Mouse (Mus musculus) left cerebral cortex, adult 9 months (tissue): Measurements from ENCODE around the gene Otulinl.

Experiments used
- DNase-seq, 2 experiments: peaks; one replicate each; pipeline ENCODE4 v3.0.0; 2022; ENCODE audit warnings: low spot score in 2 of 2

Otulinl gene

GRCm38 (mm10) chr15:27680997-27681396 lies 382 bp downstream of the Otulinl start:
- DNase-seq: no peak

- DNase-seq: no peak
Observed at GRCm38 (mm10) chr15:27678511-27678910, 2.9 kb downstream of the Otulinl start.

- no peak for DNase-seq
Observed at GRCm38 (mm10) chr15:27677801-27678200, 3.6 kb downstream of the Otulinl start.

- DNase-seq: no peak
Observed at GRCm38 (mm10) chr15:27676211-27676610, 5.2 kb downstream of the Otulinl start.

GRCm38 (mm10) chr15:27675122-27675521 lies 6.3 kb downstream of the Otulinl start:
- no peak for DNase-seq

GRCm38 (mm10) chr15:27674041-27674440 lies 7.3 kb downstream of the Otulinl start:
- no peak for DNase-seq

- no peak for DNase-seq
Observed at GRCm38 (mm10) chr15:27673151-27673550, 8.2 kb downstream of the Otulinl start.

GRCm38 (mm10) chr15:27672259-27672658 lies 9.1 kb downstream of the Otulinl start:
- DNase-seq: no peak

- DNase-seq: no peak
Observed at GRCm38 (mm10) chr15:27671612-27672245, 9.7 kb downstream of the Otulinl start.

- DNase-seq: no peak
Observed at GRCm38 (mm10) chr15:27670708-27671107, 10.7 kb downstream of the Otulinl start.

- DNase-seq: no peak
Observed at GRCm38 (mm10) chr15:27669931-27670411, 11.4 kb downstream of the Otulinl start.

- DNase-seq: peak; percentile 65 to 74
Observed at GRCm38 (mm10) chr15:27669276-27669675, 12.1 kb downstream of the Otulinl start.

- DNase-seq: no peak
Observed at GRCm38 (mm10) chr15:27668557-27668956, 12.8 kb downstream of the Otulinl start.

- DNase-seq: no peak
Observed at GRCm38 (mm10) chr15:27668001-27668461, 13.3 kb downstream of the Otulinl start.

- no peak for DNase-seq
Observed at GRCm38 (mm10) chr15:27666911-27667539, 14.4 kb downstream of the Otulinl start.

GRCm38 (mm10) chr15:27665392-27665911 lies 15.9 kb downstream of the Otulinl start:
- DNase-seq: no peak

GRCm38 (mm10) chr15:27664126-27664525 lies 17.3 kb downstream of the Otulinl start:
- DNase-seq: no peak

GRCm38 (mm10) chr15:27662699-27663098 lies 18.7 kb downstream of the Otulinl start:
- no peak for DNase-seq

- no peak for DNase-seq
Observed at GRCm38 (mm10) chr15:27661696-27662095, 19.7 kb downstream of the Otulinl start.

GRCm38 (mm10) chr15:27659592-27660244 lies 21.7 kb downstream of the Otulinl start:
- peak in 1 of 2 experiments; percentile 93 for DNase-seq

GRCm38 (mm10) chr15:27659143-27659542 lies 22.2 kb downstream of the Otulinl start:
- no peak for DNase-seq

- no peak for DNase-seq
Observed at GRCm38 (mm10) chr15:27658356-27658755, 23.0 kb downstream of the Otulinl start.
